ENCODE assay signal across 17 mouse cellular contexts in genomic region chr3:51073743-51074319, GRCm38 (mm10).
A peak's percentile ranks its signal among the peaks of the same experiment; 100 is the strongest.
DNase-seq lines count a peak whose midpoint lies in the region; ATAC-seq and TF ChIP-seq lines count a peak whose summit lies in the region.
"Had no signal": no experiment of that assay in that cellular context is flagged by ENCODE, and none has a peak within 500 bp of the region (broad histone marks: within the 10 kb centered on the region; RNA-seq: fewer than 3 reads in every experiment).

No protein-coding gene starts in this region.

- H3K27ac ChIP-seq in forebrain, embryonic 14.5 days (ENCODE audit: low read depth, low read length): peak overlapping the region; percentile 35; the same call in 1 of the 2 replicates
- H3K27ac ChIP-seq in forebrain, embryonic 16.5 days (ENCODE audit: low read length): no peak overlapping the region
- peak overlapping the region; percentile 77 for H3K27ac ChIP-seq in lung, embryonic 14.5 days (ENCODE audit: low read depth)
- H3K27ac ChIP-seq in embryonic facial prominence, embryonic 11.5 days (replicated peaks; ENCODE audit: low read depth, low read length): peak overlapping the region; percentile 52; the same call in 1 of the 2 replicates
- peak overlapping the region; percentile 77 for H3K27ac ChIP-seq in limb, embryonic 13.5 days
- H3K27ac ChIP-seq: forebrain, embryonic 13.5 days; heart, embryonic 13.5 days; midbrain, embryonic 13.5 days had no signal

- no peaks in the 10 kb centered on the region for H3K36me3 ChIP-seq in forebrain, embryonic 14.5 days (ENCODE audit: control insufficient read depth, insufficient read depth, low read length)
- H3K36me3 ChIP-seq in forebrain, embryonic 16.5 days (ENCODE audit: control insufficient read depth, insufficient read depth): no peaks in the 10 kb centered on the region
- no peaks in the 10 kb centered on the region for H3K36me3 ChIP-seq in lung, embryonic 14.5 days (ENCODE audit: insufficient read depth)
- no peaks in the 10 kb centered on the region for H3K36me3 ChIP-seq in embryonic facial prominence, embryonic 11.5 days (replicated peaks; ENCODE audit: control insufficient read depth, insufficient read depth, low read depth, low read length)
- H3K36me3 ChIP-seq in limb, embryonic 13.5 days: no peaks in the 10 kb centered on the region
- H3K36me3 ChIP-seq: G1E; heart, embryonic 13.5 days; midbrain, embryonic 13.5 days had no signal

- intact Hi-C loops in heart, postnatal 10 days (cut with DNase I): no loop called here

- no peak for ATAC-seq in forebrain, embryonic 14.5 days
- ATAC-seq in forebrain, embryonic 16.5 days: no peak
- peak; percentile 64; the same call in 1 of the 2 replicates for ATAC-seq in lung, embryonic 14.5 days (ENCODE audit: insufficient read depth)
- no peak for ATAC-seq in embryonic facial prominence, embryonic 11.5 days (replicated peaks; ENCODE audit: insufficient number of reproducible peaks, low FRiP score, low TSS enrichment, low read depth)
- no peak for ATAC-seq in limb, embryonic 13.5 days (ENCODE audit: low FRiP score, low read depth)
- ATAC-seq: forebrain, embryonic 13.5 days; liver, postnatal 0 days; midbrain, embryonic 13.5 days had no signal

- no peak for TF ChIP-seq CTCF in lung, embryonic 14.5 days (IDR thresholded peaks at IDR 0.05; ENCODE audit: low read depth)

- 81% methylated on average over 7 of the region's 7 CpGs for WGBS in forebrain, embryonic 14.5 days
- WGBS in forebrain, embryonic 16.5 days: 71% methylated on average over 7 of the region's 7 CpGs
- WGBS in lung, embryonic 14.5 days: 35% methylated on average over 7 of the region's 7 CpGs
- WGBS in embryonic facial prominence, embryonic 11.5 days: 54% methylated on average over 7 of the region's 7 CpGs
- 69% methylated on average over 7 of the region's 7 CpGs for WGBS in limb, embryonic 13.5 days

- no peak for DNase-seq in forebrain, embryonic 14.5 days (ENCODE audit: low spot score)
- DNase-seq in lung, embryonic 14.5 days: peak; percentile 86
- no peak for DNase-seq in lung, adult 18-20 months
- DNase-seq in embryonic facial prominence, embryonic 11.5 days (ENCODE audit: low spot score): no peak
- no peak for DNase-seq in heart, postnatal 10 days
- no peak for DNase-seq in urinary bladder, adult 18-20 months (ENCODE audit: low spot score in 2 of 2)
- DNase-seq: B cell, adult 2 months; cerebellum, adult 2 months; gastrocnemius, postnatal 10 days; liver, postnatal 0 days; retina, postnatal 1 day had no signal

- no peak overlapping the region for H3K4me3 ChIP-seq in forebrain, embryonic 14.5 days (ENCODE audit: low read depth, low read length)
- H3K4me3 ChIP-seq in forebrain, embryonic 16.5 days (replicated peaks; ENCODE audit: low read length): no peak overlapping the region
- H3K4me3 ChIP-seq in lung, embryonic 14.5 days (ENCODE audit: low read depth, low read length): no peak overlapping the region
- H3K4me3 ChIP-seq in embryonic facial prominence, embryonic 11.5 days (ENCODE audit: low read depth, low read length): no peak overlapping the region
- no peak overlapping the region for H3K4me3 ChIP-seq in limb, embryonic 13.5 days
- H3K4me3 ChIP-seq: forebrain, embryonic 13.5 days; heart, embryonic 13.5 days; midbrain, embryonic 13.5 days had no signal

- no peak overlapping the region for H3K9ac ChIP-seq in forebrain, embryonic 14.5 days (ENCODE audit: low read length)
- H3K9ac ChIP-seq in forebrain, embryonic 16.5 days (replicated peaks; ENCODE audit: low read depth, low read length): no peak overlapping the region
- no peak overlapping the region for H3K9ac ChIP-seq in lung, embryonic 14.5 days
- H3K9ac ChIP-seq in embryonic facial prominence, embryonic 11.5 days (replicated peaks; ENCODE audit: low read length): no peak overlapping the region
- H3K9ac ChIP-seq in limb, embryonic 13.5 days: no peak overlapping the region
- H3K9ac ChIP-seq: forebrain, embryonic 13.5 days; heart, embryonic 13.5 days; liver, postnatal 0 days; midbrain, embryonic 13.5 days had no signal

- no peaks in the 10 kb centered on the region; the same call in 1 of the 2 replicates for H3K4me1 ChIP-seq in forebrain, embryonic 14.5 days (ENCODE audit: control insufficient read depth, insufficient read depth, low read length)
- no peaks in the 10 kb centered on the region for H3K4me1 ChIP-seq in forebrain, embryonic 16.5 days (replicated peaks; ENCODE audit: control insufficient read depth, insufficient read depth, low read length)
- peaks cover 26% of the 10 kb centered on the region for H3K4me1 ChIP-seq in lung, embryonic 14.5 days (ENCODE audit: insufficient read depth)
- H3K4me1 ChIP-seq in embryonic facial prominence, embryonic 11.5 days (ENCODE audit: control insufficient read depth, insufficient read depth, low read length): no peaks in the 10 kb centered on the region; the same call in 1 of the 2 replicates
- H3K4me1 ChIP-seq in limb, embryonic 13.5 days: peaks cover 48% of the 10 kb centered on the region
- H3K4me1 ChIP-seq: forebrain, embryonic 13.5 days had no signal

- H3K9me3 ChIP-seq in forebrain, embryonic 14.5 days (replicated peaks; ENCODE audit: control insufficient read depth, low read length): no peaks in the 10 kb centered on the region
- H3K9me3 ChIP-seq in forebrain, embryonic 16.5 days (ENCODE audit: control insufficient read depth, low read length): no peaks in the 10 kb centered on the region
- no peaks in the 10 kb centered on the region for H3K9me3 ChIP-seq in lung, embryonic 14.5 days (ENCODE audit: low read depth, low read length)
- H3K9me3 ChIP-seq in embryonic facial prominence, embryonic 11.5 days (replicated peaks; ENCODE audit: control insufficient read depth, low read length): no peaks in the 10 kb centered on the region
- H3K9me3 ChIP-seq in limb, embryonic 13.5 days: no peaks in the 10 kb centered on the region
- H3K9me3 ChIP-seq: forebrain, embryonic 13.5 days; G1E; heart, embryonic 13.5 days; midbrain, embryonic 13.5 days had no signal

- no peak overlapping the region for H3K4me2 ChIP-seq in forebrain, embryonic 14.5 days (ENCODE audit: low read length)
- H3K4me2 ChIP-seq in forebrain, embryonic 16.5 days (ENCODE audit: low read length): no peak overlapping the region
- H3K4me2 ChIP-seq in lung, embryonic 14.5 days: no peak overlapping the region
- no peak overlapping the region for H3K4me2 ChIP-seq in embryonic facial prominence, embryonic 11.5 days (ENCODE audit: low read depth, low read length)
- H3K4me2 ChIP-seq in limb, embryonic 13.5 days (replicated peaks): no peak overlapping the region
- H3K4me2 ChIP-seq: forebrain, embryonic 13.5 days; heart, embryonic 13.5 days; midbrain, embryonic 13.5 days had no signal

- H3K27me3 ChIP-seq in forebrain, embryonic 14.5 days (replicated peaks; ENCODE audit: control insufficient read depth, insufficient read depth, low read length): no peaks in the 10 kb centered on the region
- no peaks in the 10 kb centered on the region for H3K27me3 ChIP-seq in forebrain, embryonic 16.5 days (replicated peaks; ENCODE audit: control insufficient read depth, insufficient read depth, low read length)
- H3K27me3 ChIP-seq in lung, embryonic 14.5 days (ENCODE audit: insufficient read depth, low read length): no peaks in the 10 kb centered on the region
- no peaks in the 10 kb centered on the region for H3K27me3 ChIP-seq in embryonic facial prominence, embryonic 11.5 days (ENCODE audit: control insufficient read depth, insufficient read depth, low read length)
- H3K27me3 ChIP-seq in limb, embryonic 13.5 days: no peaks in the 10 kb centered on the region
- H3K27me3 ChIP-seq: forebrain, embryonic 13.5 days; heart, embryonic 13.5 days; midbrain, embryonic 13.5 days had no signal
